Mouse (Mus musculus) brain, embryonic 18.5 days (tissue): ENCODE measurements around the gene Efcab8.
A peak's percentile ranks its signal among the peaks of the same experiment; 100 is the strongest.
"Not testable (repeated sequence)": the region's sequence is repeated elsewhere in the genome, so short reads cannot be mapped to it uniquely, and the experiment has no call there.

Source experiments
- DNase-seq: peaks from one replicate; pipeline ENCODE4 v3.0.0-alpha.2; 2012; ENCODE audit warnings: low read depth, low spot score

The Efcab8 gene

DNA sequence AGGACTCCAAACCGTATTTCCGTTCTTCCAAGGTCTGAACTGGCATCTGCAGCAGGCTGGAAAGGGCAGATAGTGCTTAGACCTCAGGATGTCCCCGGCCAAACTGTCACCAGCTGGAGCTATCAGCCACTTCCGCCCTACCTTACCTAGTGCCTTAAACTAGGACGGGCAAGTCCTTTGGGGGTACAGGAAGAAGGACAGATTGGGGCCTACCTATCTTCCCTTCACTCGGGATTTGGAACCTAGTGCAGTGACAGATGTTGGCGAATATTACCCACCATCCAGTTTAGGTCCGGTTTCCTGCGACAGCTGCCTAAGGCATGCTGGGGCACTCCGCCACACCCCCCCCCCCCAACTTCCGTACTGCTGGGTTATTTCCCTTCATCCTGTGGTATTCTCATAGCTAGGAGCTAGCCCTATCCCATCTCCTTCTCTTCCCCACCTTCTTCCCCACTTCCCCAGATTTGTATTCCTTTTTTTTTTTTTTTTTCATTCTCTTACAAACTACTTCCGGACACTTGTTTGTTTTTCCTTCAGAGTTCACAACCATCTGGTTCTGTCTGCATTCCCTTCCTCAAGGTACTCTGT, at the start of gene Efcab8:
TSS of gene Efcab8 (plus strand) at position 538 of the 588 bp plus-strand sequence.
- DNase-seq, result no peak

- DNase-seq, result no peak
These were observed 45.7 kb upstream of the Efcab8 start for GRCm38 (mm10) chr2:153734033-153734432.

DNA sequence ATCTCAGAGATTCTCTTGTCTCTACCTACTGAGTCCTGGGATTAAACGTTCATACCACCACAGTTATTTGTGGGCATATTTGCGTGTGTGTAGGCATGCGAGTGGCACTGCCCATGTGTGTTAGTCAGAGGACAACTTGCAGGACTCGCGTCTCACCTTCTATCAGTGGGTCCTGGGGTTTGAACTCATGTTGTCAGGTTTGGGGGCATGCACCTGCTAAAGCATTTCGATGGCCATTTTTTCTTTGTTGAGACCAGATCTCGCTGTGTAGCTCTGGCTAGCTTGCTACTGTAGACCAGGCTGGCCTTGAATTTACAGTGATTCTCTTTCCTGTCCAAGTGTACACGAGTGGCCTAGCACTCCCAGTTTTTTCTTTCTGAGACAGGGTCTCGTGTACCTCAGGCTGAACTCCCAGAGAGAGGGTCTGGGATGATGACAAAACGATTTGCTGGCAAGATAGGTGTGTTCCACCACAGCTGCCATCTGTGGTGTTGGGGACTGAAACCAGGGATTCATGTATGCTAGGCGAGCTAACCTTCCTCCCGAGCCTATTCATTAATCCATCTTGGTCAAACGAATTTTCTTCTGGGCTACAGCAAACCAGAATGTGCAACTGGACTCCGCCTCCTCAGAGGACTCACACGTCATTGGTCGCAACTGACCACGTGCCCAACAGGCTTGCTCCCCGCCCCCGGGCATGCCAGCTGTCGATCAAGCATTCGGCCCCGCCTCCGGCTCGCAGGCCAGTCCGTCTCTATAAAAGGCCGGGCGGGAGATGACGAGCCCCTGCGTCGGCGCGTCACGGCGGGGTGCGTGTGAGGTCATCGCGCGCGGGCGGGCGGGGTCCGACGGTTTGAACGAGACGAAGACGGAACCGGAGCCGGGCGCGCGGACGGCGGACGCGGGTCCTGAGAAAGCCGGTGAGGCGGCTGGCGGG, 39.0 kb upstream of the Efcab8 start, which contains the start of gene Mapre1:
TSS of gene Mapre1 (plus strand) at position 775 of the 937 bp plus-strand sequence.
- DNase-seq, result peak; percentile 97

- DNase-seq, result peak; percentile 12
These were observed 38.2 kb upstream of the Efcab8 start for GRCm38 (mm10) chr2:153741437-153742065.

DNA sequence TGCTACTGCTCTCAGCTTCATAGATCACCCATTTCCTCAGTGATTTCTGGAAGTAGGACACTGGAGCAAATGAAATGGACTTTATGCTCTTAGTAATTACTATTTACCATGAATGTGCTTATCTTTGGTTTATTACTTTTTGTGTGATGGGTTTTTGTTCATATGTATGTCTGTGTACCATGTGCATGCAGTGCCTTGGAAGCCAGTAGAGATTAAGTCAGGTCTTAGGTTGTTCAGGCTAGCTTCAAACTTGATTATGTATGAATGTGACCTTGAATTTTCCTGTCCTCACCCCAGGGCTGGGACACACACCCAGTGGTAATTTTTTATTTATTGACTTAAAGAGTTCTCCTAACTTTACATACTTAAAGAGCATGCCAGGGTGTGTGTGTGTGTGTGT, 31.7 kb upstream of the Efcab8 start:
- no peak for DNase-seq

GRCm38 (mm10) chr2:153750363-153750762, 29.4 kb upstream of the Efcab8 start:
- no peak for DNase-seq

DNA sequence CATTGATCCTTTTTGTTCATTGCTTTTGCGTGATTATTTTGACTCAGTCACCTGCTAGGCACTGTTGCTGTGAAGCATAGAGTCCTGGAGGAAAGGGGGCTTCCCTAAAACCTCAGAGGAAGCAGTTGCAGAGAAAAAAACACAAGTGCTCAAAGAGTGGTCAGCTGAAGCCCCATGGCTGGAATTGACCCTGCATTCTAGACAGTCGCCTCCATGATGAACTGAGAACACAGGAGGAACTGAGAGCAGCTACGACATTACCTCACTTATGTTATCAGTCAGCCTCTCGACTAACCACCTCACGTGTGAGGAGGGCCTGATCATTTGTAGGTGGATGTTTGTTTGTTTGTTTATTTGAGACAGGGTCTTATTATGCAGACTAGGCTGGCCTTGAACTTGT, 17.6 kb upstream of the Efcab8 start:
- DNase-seq, result no peak

- no peak for DNase-seq
These were observed 12.2 kb upstream of the Efcab8 start for GRCm38 (mm10) chr2:153767484-153767883.

DNA sequence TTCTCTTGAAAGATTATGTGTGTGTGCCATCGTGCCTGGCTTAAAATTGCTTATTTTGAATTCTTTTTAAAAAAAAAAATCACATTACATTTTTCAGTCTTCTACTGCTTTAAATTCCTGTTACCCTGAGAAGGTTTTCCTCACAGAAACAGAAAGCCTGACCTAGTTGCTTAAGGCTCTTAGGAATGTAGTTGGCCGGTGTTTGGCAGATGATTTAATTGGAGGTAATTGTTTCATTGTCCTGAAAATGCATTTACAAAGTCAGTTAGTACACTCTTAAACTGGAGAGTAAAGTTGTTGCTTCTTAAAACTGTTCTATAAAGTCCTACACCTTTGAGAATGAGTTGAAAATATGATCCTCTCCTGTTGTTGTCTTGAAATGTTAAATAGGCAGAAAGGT, 10.8 kb upstream of the Efcab8 start:
- no peak for DNase-seq

DNA sequence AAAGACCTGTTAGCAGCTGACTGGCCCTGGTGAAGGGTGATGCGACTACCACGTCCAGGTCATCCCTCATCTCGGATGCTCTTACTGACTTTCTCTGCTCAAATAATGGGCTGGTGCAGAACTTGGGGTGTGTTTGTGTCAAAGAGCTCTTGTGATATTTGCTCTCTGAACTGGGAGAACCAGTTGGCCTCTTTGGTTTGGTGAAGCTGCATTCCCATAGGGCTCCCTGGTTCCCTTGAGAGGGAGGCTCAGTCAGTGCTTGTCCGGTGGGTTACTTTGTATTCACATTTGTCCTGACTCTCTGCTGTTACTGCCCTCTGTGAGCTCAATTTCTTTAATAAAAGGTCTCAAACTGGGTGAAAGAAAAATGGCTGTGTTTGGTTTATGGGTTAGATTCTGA, 6.8 kb upstream of the Efcab8 start:
- DNase-seq, result no peak

DNA sequence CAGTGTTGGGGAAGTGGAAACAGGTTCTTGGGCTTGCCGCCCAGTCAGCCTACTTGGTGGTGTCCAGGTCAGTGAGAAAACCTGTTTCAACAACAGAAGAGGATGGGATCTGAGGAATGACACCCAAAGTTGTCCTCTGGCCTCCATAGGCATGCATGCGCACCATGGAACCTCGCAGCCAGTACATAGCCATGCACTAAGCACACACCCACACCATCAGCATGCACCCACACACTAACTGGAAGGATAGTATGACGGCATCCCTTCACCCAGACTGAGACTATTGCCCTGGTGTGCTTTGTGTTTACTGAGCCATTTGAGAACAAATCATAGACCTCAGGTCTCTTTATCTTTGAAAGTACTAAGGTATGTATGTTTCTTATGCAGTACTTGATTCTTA, 4.3 kb upstream of the Efcab8 start:
- DNase-seq, result no peak

GRCm38 (mm10) chr2:153778638-153779362, 931 bp upstream of the Efcab8 start:
- no peak for DNase-seq

DNA sequence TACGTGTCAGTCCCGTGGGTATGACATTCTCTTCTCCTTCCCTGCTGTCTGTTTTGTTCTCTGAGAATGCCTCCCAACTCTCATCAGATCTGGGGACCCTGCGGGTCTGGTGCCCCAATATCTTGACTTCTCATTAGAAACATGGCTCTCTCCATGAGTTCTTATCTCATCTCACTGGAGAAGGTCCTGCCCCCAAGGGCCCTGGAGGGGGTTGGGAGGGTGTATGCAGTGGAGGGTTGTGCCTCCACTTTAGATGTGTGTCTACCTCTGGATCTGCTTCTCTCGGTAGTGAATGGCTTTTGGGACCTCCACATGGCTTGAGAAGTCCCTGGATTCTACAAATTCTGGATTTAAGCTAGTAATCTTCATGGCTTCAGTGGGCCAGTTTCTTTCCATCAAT, 1.4 kb downstream of the Efcab8 start:
- no peak for DNase-seq

GRCm38 (mm10) chr2:153784668-153785067, 4.9 kb downstream of the Efcab8 start:
- no peak for DNase-seq

GRCm38 (mm10) chr2:153793366-153793765, 13.6 kb downstream of the Efcab8 start:
- no peak for DNase-seq

GRCm38 (mm10) chr2:153795090-153795489, 15.4 kb downstream of the Efcab8 start:
- no peak for DNase-seq

DNA sequence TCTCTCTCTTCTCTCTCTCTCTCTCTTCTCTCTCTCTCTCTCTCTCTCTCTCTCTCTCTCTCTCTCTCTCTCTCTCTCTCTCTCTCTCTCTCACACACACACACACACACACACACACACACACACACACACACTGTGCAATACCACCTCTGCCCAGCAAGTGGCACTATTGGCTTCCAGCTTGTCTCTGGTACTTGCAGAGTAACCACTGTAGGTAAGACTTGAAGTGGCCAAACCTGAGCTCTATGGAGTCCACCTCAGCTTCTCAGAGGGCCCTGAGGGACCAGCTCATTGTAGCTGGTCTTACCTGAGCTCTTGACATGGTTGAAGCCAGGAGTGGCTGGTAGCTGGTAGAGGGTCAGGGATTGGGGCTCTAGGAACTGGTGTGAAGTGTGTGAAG, 27.7 kb downstream of the Efcab8 start:
- not testable (repeated sequence) for DNase-seq

- no peak for DNase-seq
These were observed 28.4 kb downstream of the Efcab8 start for GRCm38 (mm10) chr2:153808146-153808545.

DNA sequence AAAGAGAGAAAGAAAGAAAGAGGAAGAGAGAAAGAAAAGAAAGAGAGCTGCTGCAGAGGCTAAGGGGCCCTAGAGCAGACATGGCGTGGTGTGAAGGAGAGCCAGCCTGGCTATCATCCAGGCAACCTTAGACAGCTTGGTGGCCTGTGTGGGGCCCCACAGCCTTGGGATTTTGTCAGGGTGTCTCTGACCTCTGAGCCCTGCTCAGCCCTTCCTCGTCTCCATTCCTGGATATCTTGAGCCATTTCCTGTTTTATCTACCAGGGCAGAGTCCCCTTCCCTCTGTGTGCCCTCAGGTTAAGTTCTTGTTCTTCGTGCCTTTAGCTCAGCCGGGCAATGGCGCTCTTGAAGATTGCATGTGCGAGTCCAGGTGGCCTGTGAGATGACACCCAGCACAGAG, 29.1 kb downstream of the Efcab8 start:
- DNase-seq, result no peak

DNA sequence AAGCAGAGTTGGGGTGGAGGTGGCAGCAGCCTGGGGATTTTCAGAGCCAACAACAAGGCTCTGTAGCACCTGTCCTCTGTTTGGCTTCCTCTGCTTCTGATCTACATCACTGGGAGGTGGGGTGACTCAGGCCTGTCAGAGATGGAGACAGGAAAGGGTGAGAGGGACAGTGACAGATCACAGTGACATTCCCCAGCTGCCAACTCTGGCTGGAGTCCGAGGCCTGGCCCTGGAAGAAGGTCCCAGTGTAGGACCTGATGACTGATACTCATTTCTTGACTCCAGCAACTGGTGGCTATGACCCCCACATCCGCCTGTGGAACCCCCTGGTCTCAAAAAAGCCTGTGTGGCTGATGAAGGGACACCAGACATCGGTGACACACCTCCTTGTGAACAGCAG, 30.2 kb downstream of the Efcab8 start:
- DNase-seq, result no peak

- no peak for DNase-seq
These were observed 42.3 kb downstream of the Efcab8 start for GRCm38 (mm10) chr2:153822005-153822543.

DNA sequence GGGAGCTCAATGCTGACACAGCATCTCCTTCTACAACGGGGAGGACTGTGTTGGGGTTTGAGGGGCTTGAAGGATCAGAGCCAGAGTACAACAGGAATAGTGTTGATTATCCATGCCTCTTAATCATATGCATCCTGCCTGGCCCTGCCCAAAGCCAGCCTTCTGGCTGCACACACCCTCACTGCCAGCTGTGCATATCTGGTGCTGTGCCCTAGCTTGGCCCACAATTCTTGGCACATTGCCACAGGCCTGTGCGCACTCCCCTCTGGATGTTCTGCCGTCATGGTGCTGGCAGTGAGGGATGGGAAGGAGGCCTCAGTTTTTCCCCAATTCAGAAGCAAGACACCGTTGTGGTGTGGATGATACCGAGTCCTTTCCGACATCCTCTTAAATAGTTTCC, 44.9 kb downstream of the Efcab8 start:
- peak; percentile 4 for DNase-seq
